Mouse (Mus musculus) stomach, postnatal 0 days (tissue): Measurements from ENCODE around the gene Wdr35. TPM values are rescaled to one million over a fixed set of nuclear protein-coding genes. Genes with fewer than 3 reads are reported as not detected.

ENCODE experiments used
- ATAC-seq: fragments of 200-750 bp; cut with Nextera tagmentation; 2 replicates; pipeline ENCODE4 v1.8.0; 2017; ENCODE audit not compliant: low FRiP score, low TSS enrichment
- DNase-seq: peaks from one replicate; pipeline ENCODE4 v3.0.0-alpha.2; 2016; ENCODE audit warnings: low spot score
- H3K27ac ChIP-seq: fragments of 300-500 bp; sonication (generic); replicated peaks from 2 replicates; pipeline ENCODE4 v1.5.1; 2014; ENCODE audit warnings: mild to moderate bottlenecking, control low read depth
- H3K27me3 ChIP-seq: fragments of 300-500 bp; sonication (generic); 2 replicates; pipeline ENCODE4 v1.6.1; 2014; ENCODE audit warnings: low read length; ENCODE audit not compliant: control insufficient read depth, insufficient read depth
- H3K36me3 ChIP-seq: fragments of 300-500 bp; sonication (generic); 2 replicates; pipeline ENCODE4 v1.6.1; 2014; ENCODE audit warnings: low read length, mixed read lengths; ENCODE audit not compliant: control insufficient read depth, insufficient read depth
- H3K4me1 ChIP-seq: fragments of 300-500 bp; sonication (generic); replicated peaks from 2 replicates; pipeline ENCODE4 v1.6.1; 2014; ENCODE audit warnings: antibody characterized with exemption; ENCODE audit not compliant: control insufficient read depth, insufficient read depth
- H3K4me2 ChIP-seq: fragments of 300-500 bp; sonication (generic); replicated peaks from 2 replicates; pipeline ENCODE4 v1.6.1; 2014; ENCODE audit warnings: low read depth, mild to moderate bottlenecking, control low read depth, moderate library complexity
- H3K4me3 ChIP-seq: fragments of 300-500 bp; sonication (generic); 2 replicates; pipeline ENCODE4 v1.5.1; 2014; ENCODE audit warnings: low read depth, low read length, control low read depth
- H3K9ac ChIP-seq: fragments of 300-500 bp; sonication (generic); 2 replicates; pipeline ENCODE4 v1.6.1; 2014; ENCODE audit warnings: mild to moderate bottlenecking, low read length, control low read depth, mixed read lengths
- H3K9me3 ChIP-seq: fragments of 300-500 bp; sonication (generic); 2 replicates; pipeline ENCODE4 v1.6.1; 2016; ENCODE audit warnings: low read length; ENCODE audit not compliant: control insufficient read depth
- CTCF ChIP-seq: IDR thresholded peaks from 2 replicates; pipeline ENCODE4 v1.5.1; 2016; ENCODE audit warnings: antibody characterized with exemption, low read depth, mild to moderate bottlenecking, moderate library complexity
- EP300 ChIP-seq: optimal IDR thresholded peaks from 2 replicates; pipeline ENCODE3; 2016; ENCODE audit warnings: antibody characterized with exemption
- WGBS: fragments of 180-500 bp; shearing (Covaris S2); extraction: QIAGEN DNeasy Blood & Tissue Kit; methylation state at CpG from one replicate; pipeline ENCODE4 v1.1.7; 2014; 5-methylcytosine and 5-hydroxymethylcytosine counted together
- polyA plus RNA-seq: library from polyadenylated mRNA; unstranded; fragments of >200 nt; fragmentation: Nextera tagmentation; extraction: Ambion mirVana; gene quantifications from 2 replicates; pipeline ENCODE4 v1.2.1, GENCODE M21; 2015

Gene Wdr35
- polyA plus RNA-seq, 1 experiment from 2014 or later: 4.8 TPM

DNA sequence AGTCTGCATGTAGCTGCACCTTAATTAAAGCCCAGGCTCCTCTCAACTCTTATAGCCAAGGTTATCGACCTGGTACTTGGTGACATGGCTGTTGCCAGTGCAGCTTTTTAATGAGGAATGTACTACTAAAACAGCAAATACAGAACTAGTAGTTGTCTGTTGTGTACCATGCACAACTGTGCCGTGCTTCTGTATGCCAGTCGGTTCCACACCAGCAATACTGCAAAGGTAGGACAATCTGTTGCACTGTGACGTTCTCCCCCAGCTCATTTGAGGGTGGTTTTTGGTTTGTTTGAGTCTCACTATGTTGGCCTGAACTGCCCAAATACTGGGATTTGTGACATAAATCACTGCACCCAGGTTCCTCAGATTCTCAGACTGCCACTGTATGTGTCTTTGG is 34.2 kb upstream of the Wdr35 start:
- H3K9me3 ChIP-seq: no peaks in the 10 kb centered on the region
- H3K36me3 ChIP-seq: peaks cover 16% of the 10 kb centered on the region; the same call in 1 of the 2 replicates
- H3K4me3 ChIP-seq: no peak overlapping the region
- no peaks in the 10 kb centered on the region for H3K27me3 ChIP-seq
- TF ChIP-seq CTCF (no peak), EP300 (no peak)
- H3K27ac ChIP-seq: no peak overlapping the region
- no peak overlapping the region for H3K4me2 ChIP-seq
- DNase-seq: no peak
- no peak overlapping the region for H3K9ac ChIP-seq
- ATAC-seq: no peak
- WGBS: 93% methylated on average over 4 of the region's 4 CpGs
- no peaks in the 10 kb centered on the region for H3K4me1 ChIP-seq

DNA sequence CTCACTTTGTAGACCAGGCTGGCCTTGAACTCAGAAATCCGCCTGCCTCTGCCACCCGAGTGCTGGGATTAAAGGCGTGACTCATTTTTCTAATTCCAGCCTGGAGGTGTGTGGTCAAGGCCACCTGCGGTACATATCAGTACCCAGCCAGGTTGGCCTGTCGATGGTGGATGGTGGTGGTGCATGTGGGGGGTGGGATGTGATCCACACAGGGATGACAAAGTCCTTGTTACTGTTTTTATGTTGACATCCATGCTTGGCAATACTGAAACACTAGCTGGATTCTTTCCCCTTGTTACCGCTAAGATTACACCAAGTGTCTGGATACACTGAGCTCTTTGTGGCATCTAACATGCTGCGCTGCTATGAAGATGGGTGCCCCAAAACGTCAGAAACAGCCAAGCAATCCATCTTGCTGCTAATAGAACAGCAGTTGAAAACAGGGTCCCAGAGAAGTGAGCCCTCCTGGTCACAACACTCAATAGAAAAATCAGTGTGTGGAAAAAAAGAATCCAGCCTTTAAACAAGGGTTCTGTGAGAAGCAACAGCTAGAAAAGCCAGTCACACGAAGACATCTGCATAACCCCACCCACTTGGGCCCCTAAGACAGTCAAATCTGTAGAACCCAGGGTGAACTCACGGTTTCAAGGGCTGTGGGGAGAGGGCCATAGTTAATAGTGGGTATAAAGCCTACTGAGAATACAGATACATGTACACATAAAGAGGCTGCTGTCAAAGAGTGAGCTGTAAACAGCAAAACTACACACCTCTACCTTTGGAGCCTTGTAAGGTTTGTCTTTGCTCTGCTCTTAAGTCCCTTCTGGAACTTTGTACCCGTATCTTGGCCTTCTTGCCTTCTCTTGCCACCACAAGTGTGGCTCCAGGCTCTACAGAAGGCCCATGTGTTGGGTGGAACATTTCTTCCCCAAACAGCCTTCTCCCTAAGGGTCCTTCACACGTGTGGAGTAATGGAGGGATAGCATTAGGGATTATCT is 33.4 kb upstream of the Wdr35 start:
- no peak for ATAC-seq
- Histone ChIP-seq H3K4me1 (no peaks in the 10 kb centered on the region), H3K27me3 (no peaks in the 10 kb centered on the region), H3K27ac (no peak overlapping the region), H3K4me2 (no peak overlapping the region), H3K9me3 (no peaks in the 10 kb centered on the region), H3K36me3 (peaks cover 12% of the 10 kb centered on the region; the same call in 1 of the 2 replicates), H3K9ac (no peak overlapping the region), H3K4me3 (no peak overlapping the region)
- no peak for DNase-seq
- WGBS: 69% methylated on average over 12 of the region's 12 CpGs
- TF ChIP-seq EP300 (no peak), CTCF (no peak)

DNA sequence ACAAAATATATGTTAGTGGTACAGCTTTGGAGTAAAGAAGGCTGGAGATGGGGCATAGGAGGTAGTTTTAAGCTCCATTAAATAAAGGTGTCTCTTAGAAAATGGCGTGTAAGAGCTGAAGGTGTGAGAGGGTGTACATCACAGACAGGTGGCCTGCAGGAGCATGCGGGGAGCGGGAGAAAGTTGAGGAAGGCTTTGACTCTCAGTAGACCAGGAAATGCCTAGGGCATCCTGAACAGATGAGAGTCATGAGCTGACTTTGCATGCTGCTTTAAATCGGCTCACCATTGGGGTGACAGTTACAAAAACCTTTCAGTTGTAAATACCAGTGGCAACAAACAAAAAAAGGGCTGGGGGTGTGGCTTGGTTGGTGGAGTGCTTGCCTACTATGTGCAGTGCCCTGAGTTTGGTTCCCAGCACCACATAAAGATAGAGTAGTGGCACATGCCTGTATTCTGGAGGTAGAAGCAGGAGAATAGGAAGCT is 32.5 kb upstream of the Wdr35 start:
- Histone ChIP-seq H3K27ac (no peak overlapping the region), H3K9ac (no peak overlapping the region), H3K9me3 (no peaks in the 10 kb centered on the region), H3K4me1 (no peaks in the 10 kb centered on the region), H3K4me3 (no peak overlapping the region), H3K4me2 (no peak overlapping the region), H3K27me3 (no peaks in the 10 kb centered on the region), H3K36me3 (peaks cover 12% of the 10 kb centered on the region; the same call in 1 of the 2 replicates)
- ATAC-seq (no peak), DNase-seq (no peak)
- 68% methylated on average over 4 of the region's 4 CpGs for WGBS
- no peak for TF ChIP-seq EP300
- no peak for TF ChIP-seq CTCF

DNA sequence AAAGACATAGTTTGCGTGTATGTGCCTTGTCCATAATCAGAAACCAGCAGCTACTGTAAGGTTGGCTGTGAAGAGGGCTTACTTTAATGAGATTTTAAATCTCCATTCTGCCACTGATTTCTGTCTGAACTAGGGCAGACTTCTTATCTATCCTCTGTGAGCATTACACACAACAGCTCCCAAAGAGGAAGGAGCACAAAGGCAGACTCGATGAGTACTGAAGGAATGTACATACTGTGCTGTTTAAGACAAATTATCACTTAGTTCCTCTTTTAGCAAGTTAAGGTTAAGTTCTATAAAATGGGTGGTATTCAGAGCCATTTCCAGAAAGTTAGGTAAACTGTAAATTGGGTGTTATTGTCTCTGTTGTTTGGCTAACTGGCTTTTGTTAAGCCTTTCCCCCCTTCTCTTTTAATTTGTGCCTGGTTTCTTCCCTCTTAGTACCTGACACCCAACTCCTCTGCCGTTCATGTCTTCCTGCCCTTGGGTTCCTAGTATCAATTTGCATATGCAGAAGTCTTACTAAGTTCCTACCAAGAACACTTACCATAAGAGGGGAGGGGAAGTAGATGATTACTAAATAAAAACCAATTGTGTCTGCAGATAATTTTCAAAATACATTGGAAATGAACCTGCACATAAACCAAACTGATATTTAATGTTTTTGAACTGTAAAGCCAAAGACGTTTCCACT is 31.8 kb upstream of the Wdr35 start:
- no peaks in the 10 kb centered on the region for H3K4me1 ChIP-seq
- no peaks in the 10 kb centered on the region for H3K27me3 ChIP-seq
- no peak overlapping the region for H3K4me3 ChIP-seq
- H3K36me3 ChIP-seq: peaks cover 12% of the 10 kb centered on the region; the same call in 1 of the 2 replicates
- no peak for DNase-seq
- H3K9ac ChIP-seq: no peak overlapping the region
- ATAC-seq: no peak
- TF ChIP-seq CTCF (no peak), EP300 (no peak)
- WGBS: 50% methylated on average over 4 of the region's 4 CpGs
- H3K4me2 ChIP-seq: no peak overlapping the region
- no peak overlapping the region for H3K27ac ChIP-seq
- no peaks in the 10 kb centered on the region for H3K9me3 ChIP-seq

DNA sequence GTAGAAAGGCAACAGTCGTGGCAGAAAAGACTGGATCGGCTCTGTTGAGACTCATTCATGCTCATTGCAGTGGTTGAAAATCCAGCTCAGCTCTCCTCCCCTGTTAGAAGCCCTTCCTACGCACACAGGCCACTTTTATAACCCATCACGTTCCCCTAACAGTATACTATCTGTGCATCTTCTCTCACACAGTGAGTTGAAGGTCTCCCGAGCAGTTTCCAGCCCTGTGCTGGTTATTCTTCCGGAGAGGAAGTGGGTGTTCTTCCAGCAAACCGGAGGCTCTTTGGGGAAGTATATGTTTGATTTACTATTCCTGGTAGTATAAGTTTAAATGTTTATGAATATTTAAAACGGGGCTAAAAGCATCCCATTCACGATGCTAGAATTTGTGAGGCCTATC is 26.5 kb upstream of the Wdr35 start:
- Histone ChIP-seq H3K36me3 (no peaks in the 10 kb centered on the region), H3K9ac (no peak overlapping the region), H3K4me2 (peak overlapping the region; percentile 90), H3K9me3 (no peaks in the 10 kb centered on the region), H3K4me3 (no peak overlapping the region; the same call in 1 of the 2 replicates), H3K27ac (no peak overlapping the region), H3K4me1 (peaks cover 5% of the 10 kb centered on the region; the same call in 1 of the 2 replicates), H3K27me3 (no peaks in the 10 kb centered on the region)
- ATAC-seq (no peak), DNase-seq (no peak)
- whole genome bisulfite sequencing: 48% methylated on average over 9 of the region's 9 CpGs
- TF ChIP-seq EP300: no peak
- TF ChIP-seq CTCF: no peak
